Mouse (Mus musculus): Measurements from ENCODE around the gene Omg. TPM values are rescaled to one million over a fixed set of nuclear protein-coding genes. Genes with fewer than 3 reads are reported as not detected.

Gene Omg
- total RNA-seq (2014; fragmentation: Nextera tagmentation) (0.20 TPM in 1 of 2 replicates, not detected in the other), total RNA-seq (2017) (0.69 TPM in 1 of 2 replicates, not detected in the other)

DNA sequence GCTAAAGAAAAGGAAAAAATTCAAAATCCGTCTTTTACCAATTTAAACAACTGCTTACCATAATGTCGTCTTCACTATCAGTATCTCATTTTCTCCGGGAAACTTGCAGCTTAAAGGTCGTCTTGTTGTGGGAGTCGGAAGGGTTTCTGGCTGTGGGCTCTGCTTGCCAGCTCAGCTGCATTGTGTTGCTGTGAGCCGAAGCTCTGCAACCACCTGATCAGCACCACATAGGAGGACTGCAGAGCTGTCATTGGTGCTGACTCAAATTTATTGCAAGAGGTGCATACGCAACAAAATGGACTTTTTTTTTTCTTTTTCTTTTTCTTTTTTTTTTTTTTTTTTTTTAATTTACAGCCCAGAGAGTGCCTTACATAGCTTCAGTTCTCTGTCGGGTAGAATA, at the start of gene Omg:
Omg (minus strand) TSS at position 240 of the 400 bp plus-strand sequence.
- no peak for ATAC-seq (replicated peaks; ENCODE audit: low FRiP score, low TSS enrichment, poor library complexity, severe bottlenecking)

DNA sequence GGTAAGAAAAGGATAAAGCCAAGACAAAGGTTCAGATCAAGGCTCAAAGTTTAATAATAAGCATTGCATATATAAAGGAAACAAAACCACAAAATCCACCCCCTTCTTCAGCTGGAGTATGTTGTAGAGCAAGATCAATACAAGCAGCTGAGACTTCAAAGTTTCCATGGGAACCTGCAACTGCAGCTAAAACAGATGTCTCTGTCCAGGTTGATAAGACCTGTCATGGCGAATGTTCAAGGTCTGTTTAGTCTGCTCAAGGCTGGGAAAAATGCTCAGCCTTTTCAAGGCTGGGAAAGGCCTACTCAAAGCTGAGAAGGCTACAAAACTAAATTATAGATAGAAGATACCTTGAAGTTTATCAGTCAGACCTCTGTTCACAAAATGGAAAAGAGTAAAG, 48.7 kb upstream of the Omg start:
- ATAC-seq (replicated peaks; ENCODE audit: low FRiP score, low TSS enrichment, poor library complexity, severe bottlenecking), result peak; percentile 80

DNA sequence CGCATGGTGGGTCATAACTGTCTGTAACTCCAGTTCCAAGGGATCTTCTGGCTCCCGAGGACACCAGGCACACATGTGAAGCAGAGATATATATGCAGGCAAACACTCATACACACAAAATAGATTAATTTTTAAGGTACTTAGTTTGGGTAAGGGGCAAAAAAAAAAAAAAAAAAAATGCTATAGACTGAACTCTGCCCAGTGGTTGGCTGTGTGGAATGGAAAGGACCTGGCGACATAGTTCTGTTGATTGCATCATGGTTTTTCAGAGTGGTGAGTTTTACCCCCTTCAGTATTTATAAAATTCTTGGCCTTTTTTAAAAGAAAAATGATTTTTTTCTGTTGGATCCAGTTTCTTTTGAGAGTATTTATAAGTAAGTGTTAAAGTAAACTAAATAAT, 32.4 kb upstream of the Omg start:
- ATAC-seq (replicated peaks; ENCODE audit: low FRiP score, low TSS enrichment, poor library complexity, severe bottlenecking), result no peak

- no peak for ATAC-seq (replicated peaks; ENCODE audit: low FRiP score, low TSS enrichment, poor library complexity, severe bottlenecking)
Observed at GRCm38 (mm10) chr11:79535554-79535953, 31.7 kb upstream of the Omg start.

DNA sequence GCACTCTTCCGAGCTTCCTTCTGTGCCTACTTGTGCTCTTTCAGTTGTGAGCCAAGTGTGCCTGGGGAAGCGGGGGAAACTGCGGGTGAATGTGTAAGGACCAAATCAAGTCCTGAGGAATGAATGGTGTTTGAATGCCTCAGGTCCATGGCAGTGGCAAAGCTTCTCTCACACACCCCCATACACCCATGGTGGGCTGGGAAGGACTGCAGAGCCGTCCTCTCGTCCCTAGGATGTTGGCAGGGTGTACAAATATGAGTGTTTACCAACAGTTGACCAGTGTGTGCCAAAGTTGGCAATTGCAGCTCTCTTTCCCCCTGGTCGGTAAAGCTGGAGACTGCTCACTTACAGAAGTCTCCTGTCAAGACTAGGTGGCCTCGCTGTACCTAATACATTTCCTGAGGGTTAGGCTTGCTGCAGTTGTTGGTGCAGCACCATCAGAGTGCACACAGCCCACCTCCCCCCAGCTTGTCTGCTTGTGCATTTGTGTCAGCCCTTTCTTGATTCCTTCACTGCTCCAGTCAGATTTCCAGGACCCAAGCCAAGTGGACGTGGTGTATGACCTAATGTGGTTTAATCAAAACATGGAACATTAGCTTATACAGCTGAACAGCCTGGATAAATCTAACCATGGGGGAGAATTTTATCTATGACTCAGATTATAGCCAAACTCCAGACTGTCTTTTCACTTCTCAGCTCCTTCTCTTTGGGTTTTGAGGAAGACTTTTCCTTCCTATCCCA, 30.2 kb upstream of the Omg start:
- no peak for ATAC-seq (replicated peaks; ENCODE audit: low FRiP score, low TSS enrichment, poor library complexity, severe bottlenecking)

DNA sequence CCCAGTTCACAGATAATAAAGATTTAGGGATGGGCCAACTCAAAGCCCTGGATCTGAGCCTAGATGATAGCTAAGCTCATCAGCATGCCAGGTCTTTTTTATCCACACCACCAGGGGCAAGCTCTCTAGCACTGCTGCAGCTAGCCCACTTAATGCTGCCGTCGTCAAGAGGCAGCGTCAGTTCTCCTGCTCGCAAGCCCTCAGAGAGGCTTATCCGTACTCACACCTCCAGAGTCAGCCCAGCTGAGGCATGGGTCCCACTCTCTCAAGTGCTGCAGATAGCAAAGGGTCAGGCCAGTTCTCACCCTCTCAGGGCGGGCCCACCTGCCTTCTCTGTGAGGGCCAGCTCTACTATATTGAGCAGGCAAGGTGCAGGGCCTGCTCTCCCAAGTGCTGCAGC, 29.4 kb upstream of the Omg start:
- ATAC-seq (replicated peaks; ENCODE audit: low FRiP score, low TSS enrichment, poor library complexity, severe bottlenecking), result peak; percentile 88

DNA sequence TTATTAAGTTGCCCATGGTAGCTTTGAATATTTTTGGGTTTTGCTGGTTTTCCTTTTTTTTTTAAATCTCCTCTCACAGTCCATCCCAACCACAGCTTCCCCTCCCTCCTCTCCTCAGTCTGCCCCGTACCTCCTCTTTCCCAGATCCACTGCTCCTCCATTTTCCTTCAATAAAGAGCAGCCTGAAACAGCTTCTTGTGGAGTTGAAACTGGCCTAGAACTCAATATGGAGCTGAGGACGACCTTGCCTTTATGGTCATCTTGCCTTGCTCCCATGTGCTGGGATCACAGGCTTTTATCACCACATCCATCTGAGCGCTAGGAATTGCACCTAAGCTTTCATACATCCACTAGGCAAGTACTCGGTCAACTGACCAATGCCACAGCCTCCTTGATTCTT, 27.6 kb upstream of the Omg start:
- no peak for ATAC-seq (replicated peaks; ENCODE audit: low FRiP score, low TSS enrichment, poor library complexity, severe bottlenecking)

DNA sequence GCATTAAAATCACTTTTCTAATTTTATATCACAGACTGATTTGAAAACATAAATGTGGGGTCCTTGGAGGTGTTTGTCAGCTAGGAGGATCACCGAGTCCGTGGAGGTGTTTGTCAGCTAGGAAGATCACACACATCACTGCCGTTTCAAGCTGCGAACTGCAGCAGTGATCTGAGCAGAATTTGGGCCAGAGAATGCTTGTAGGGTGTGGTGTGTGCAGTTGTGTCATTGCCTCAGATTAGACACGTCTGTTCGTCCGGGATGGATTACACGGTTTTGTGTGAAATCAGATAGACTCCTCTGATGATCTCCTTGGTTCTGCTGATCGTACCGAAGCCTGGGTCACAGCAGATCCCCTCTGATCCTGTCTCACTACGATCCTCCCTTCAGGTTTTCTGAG, 26.9 kb upstream of the Omg start:
- ATAC-seq (replicated peaks; ENCODE audit: low FRiP score, low TSS enrichment, poor library complexity, severe bottlenecking), result no peak

DNA sequence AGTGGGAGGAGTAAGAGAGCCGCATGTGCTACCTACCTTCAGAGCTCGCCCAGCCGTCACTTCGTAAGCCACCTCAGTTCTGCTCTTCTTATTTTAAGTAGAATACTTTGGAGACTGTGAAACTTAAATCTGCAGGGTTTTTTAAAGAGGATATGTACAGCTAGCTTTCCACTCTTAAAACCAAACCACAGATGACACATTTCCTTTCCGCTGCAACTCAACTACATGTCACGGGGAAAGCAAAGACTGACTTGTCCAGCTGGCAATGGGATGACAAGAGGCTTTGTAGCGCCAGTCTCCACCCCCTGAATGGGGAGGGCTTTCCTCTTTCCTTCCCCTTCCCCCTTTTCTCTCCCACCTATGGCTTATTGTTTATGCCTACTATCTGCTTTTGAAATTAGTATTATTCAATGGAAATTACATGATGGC, 26.5 kb upstream of the Omg start, which contains the start of the genes Evi2 and Evi2a:
Evi2 (minus strand) TSS at position 257 of the 429 bp plus-strand sequence.
Evi2a (minus strand) TSS at position 277 of the 429 bp plus-strand sequence.
- ATAC-seq (replicated peaks; ENCODE audit: low FRiP score, low TSS enrichment, poor library complexity, severe bottlenecking), result no peak

- no peak for ATAC-seq (replicated peaks; ENCODE audit: low FRiP score, low TSS enrichment, poor library complexity, severe bottlenecking)
Observed at GRCm38 (mm10) chr11:79529736-79530135, 25.9 kb upstream of the Omg start.

- no peak for ATAC-seq (replicated peaks; ENCODE audit: low FRiP score, low TSS enrichment, poor library complexity, severe bottlenecking)
Observed at GRCm38 (mm10) chr11:79529226-79529625, 25.3 kb upstream of the Omg start.

DNA sequence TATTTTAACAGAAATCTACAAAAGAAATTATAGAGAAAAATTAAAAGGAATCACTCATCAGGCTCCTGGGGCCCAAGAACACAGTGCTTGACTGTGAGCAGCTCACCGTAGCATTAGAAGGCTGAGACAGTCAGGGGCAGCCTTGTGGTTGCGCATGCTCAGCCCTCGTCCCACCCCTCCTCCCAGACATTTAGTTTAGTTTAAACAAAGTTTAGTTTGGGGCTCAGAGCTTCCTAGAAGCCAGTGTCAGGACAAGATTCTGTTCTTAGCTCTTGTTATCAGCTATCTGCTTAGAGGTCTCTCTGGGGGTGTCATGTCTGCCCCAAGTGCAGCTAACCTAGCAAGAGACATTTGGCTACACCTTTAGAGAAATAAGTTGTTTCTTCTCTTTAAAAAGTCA, 24.7 kb upstream of the Omg start:
- ATAC-seq (replicated peaks; ENCODE audit: low FRiP score, low TSS enrichment, poor library complexity, severe bottlenecking), result no peak

- no peak for ATAC-seq (replicated peaks; ENCODE audit: low FRiP score, low TSS enrichment, poor library complexity, severe bottlenecking)
Observed at GRCm38 (mm10) chr11:79527739-79528384, 24.0 kb upstream of the Omg start.

GRCm38 (mm10) chr11:79527015-79527738, 23.3 kb upstream of the Omg start:
- peak; percentile 12; the same call in 1 of the 2 replicates for ATAC-seq (replicated peaks; ENCODE audit: low FRiP score, low TSS enrichment, poor library complexity, severe bottlenecking)

DNA sequence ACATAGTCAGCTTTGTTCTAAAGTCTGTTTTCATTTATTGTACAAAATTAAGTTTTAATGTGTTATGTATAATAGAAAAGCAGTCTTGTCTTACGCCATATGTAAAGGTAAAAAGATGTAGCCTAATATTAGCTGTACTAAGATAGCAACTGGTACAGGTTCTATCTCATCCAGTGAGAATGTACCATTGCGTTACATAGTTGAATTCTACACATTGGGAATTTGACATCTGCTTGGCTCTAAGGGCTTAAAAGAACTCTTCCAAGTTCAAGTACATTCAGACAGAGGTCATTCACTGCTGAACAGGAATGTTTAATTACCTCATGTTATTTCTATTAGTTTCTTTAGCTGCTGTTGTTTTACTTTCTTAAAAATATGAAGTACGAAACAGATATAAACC, 22.7 kb upstream of the Omg start:
- no peak for ATAC-seq (replicated peaks; ENCODE audit: low FRiP score, low TSS enrichment, poor library complexity, severe bottlenecking)

DNA sequence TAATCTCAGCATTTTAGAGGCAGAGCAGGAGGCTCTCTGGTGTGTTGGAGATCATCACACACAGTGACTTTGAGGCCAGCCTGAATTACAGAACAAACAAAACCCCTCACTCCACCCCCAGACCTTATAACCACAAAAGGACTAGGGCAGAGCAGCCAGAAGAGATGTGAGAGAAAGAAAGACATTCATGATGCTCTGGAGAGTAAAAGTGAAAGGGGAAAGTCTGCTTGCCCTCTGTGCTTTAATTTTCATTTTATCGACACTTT, 20.4 kb upstream of the Omg start:
- ATAC-seq (replicated peaks; ENCODE audit: low FRiP score, low TSS enrichment, poor library complexity, severe bottlenecking), result no peak

GRCm38 (mm10) chr11:79523560-79524309, 19.9 kb upstream of the Omg start, which contains the start of gene Evi2b:
TSS of gene Evi2b (minus strand) at chr11:79523762.
- peak; percentile 67 for ATAC-seq (replicated peaks; ENCODE audit: low FRiP score, low TSS enrichment, poor library complexity, severe bottlenecking)

DNA sequence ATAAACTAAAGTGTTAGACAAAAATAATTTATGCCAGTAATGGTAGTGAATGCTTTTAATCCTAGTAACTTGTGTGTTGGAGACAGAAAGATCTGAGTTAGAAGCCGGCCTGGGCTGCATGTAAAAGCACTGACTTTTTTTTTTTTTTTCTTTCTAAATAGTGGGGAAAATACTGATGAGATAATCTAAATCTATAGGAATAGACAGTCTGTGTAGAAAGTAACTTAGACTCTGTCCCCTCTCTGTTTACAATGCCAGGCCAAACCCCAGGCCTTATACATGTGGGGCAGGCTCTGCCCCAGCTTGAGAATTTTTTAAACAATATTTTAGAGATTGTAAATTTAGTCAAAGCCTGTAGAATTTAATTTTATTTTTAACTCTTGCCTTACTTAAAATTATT, 19.1 kb upstream of the Omg start:
- ATAC-seq (replicated peaks; ENCODE audit: low FRiP score, low TSS enrichment, poor library complexity, severe bottlenecking), result no peak

- ATAC-seq (replicated peaks; ENCODE audit: low FRiP score, low TSS enrichment, poor library complexity, severe bottlenecking), result peak; percentile 48; the same call in 1 of the 2 replicates
Observed at GRCm38 (mm10) chr11:79521930-79522329, 18.0 kb upstream of the Omg start.

DNA sequence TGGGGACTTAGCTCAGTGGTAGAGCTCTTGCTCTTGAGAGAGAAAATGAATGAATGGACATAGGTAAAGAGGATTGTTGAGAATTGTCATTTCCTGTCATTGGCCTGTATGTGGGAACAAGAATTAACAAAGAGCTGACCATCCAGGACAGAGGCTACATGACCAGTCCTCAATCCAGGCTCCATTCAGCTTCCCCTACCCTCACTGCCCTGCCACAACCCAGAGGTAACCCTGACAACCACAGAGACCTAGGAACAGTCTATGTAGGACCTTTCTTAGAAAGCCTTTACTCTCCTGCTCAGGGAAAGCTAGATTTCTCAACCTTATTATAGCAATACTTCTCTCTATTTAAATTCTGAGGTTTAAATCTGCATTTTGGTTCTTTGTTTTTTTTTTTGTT, 16.9 kb upstream of the Omg start:
- ATAC-seq (replicated peaks; ENCODE audit: low FRiP score, low TSS enrichment, poor library complexity, severe bottlenecking), result no peak

All from megakaryocyte-erythroid progenitor cell, adult 5-6 weeks (primary cell).